Mouse (Mus musculus) macrophage (primary cell): ENCODE results near the gene Hhipl1. TPM values are rescaled to one million over a fixed set of nuclear protein-coding genes. Genes with fewer than 3 reads are reported as not detected.

ENCODE experiments used
- H3K27ac ChIP-seq: fragments of 350-480 bp; formaldehyde crosslinking; 2 replicates; pipeline ENCODE4 v1.9.0; 2021
- H3K36me3 ChIP-seq: fragments of 350-480 bp; formaldehyde crosslinking; 2 replicates; pipeline ENCODE4 v1.9.0; 2021; ENCODE audit errors: inconsistent target
- H3K4me3 ChIP-seq: fragments of 350-480 bp; formaldehyde crosslinking; 2 replicates; pipeline ENCODE4 v1.9.0; 2021; ENCODE audit errors: inconsistent target
- H3K79me2 ChIP-seq: fragments of 350-480 bp; formaldehyde crosslinking; 2 replicates; pipeline ENCODE4 v1.9.0; 2021; ENCODE audit errors: inconsistent target
- WGBS: methylation state at CpG from one replicate; pipeline ENCODE4 v1.1.7; 2026; ENCODE audit warnings: inconsistent platforms; ENCODE audit not compliant: missing documents; 5-methylcytosine and 5-hydroxymethylcytosine counted together
- polyA plus RNA-seq: library from polyadenylated mRNA; stranded (reverse); fragments of 250-400 nt; gene quantifications from 3 replicates; pipeline ENCODE4 v1.2.4, GENCODE M21; 2018; ENCODE audit warnings: inconsistent platforms

The Hhipl1 gene
- polyA plus RNA-seq, 1 experiment from 2014 or later: not detected

- Histone ChIP-seq H3K27ac (no peak overlapping the region), H3K4me3 (no peak overlapping the region), H3K36me3 (no peaks in the 10 kb centered on the region), H3K79me2 (no peaks in the 10 kb centered on the region)
- WGBS: 36% methylated on average over 9 of the region's 9 CpGs
These were observed 13.7 kb upstream of the Hhipl1 start for GRCm38 (mm10) chr12:108292419-108292818.

GRCm38 (mm10) chr12:108292957-108293356, 13.1 kb upstream of the Hhipl1 start:
- Histone ChIP-seq H3K79me2 (no peaks in the 10 kb centered on the region), H3K4me3 (no peak overlapping the region), H3K36me3 (no peaks in the 10 kb centered on the region), H3K27ac (no peak overlapping the region)
- 8% methylated on average over 8 of the region's 8 CpGs for WGBS

- 80% methylated on average over 3 of the region's 3 CpGs for WGBS
These were observed 11.4 kb upstream of the Hhipl1 start for GRCm38 (mm10) chr12:108294620-108295019.

GRCm38 (mm10) chr12:108297033-108297432, 9.0 kb upstream of the Hhipl1 start:
- no peak overlapping the region for H3K4me3 ChIP-seq
- WGBS: 92% methylated on average over 6 of the region's 6 CpGs
- no peak overlapping the region for H3K27ac ChIP-seq
- H3K36me3 ChIP-seq: no peaks in the 10 kb centered on the region
- no peaks in the 10 kb centered on the region for H3K79me2 ChIP-seq

More at GRCm38 (mm10) chr12:108294620-108295019, 11.4 kb upstream of the Hhipl1 start:
- Histone ChIP-seq H3K79me2 (no peaks in the 10 kb centered on the region), H3K27ac (no peak overlapping the region), H3K36me3 (no peaks in the 10 kb centered on the region), H3K4me3 (no peak overlapping the region)

- no peaks in the 10 kb centered on the region for H3K36me3 ChIP-seq
- WGBS: 93% methylated on average over 6 of the region's 6 CpGs
- no peaks in the 10 kb centered on the region for H3K79me2 ChIP-seq
- no peak overlapping the region for H3K27ac ChIP-seq
- no peak overlapping the region for H3K4me3 ChIP-seq
These were observed 5.1 kb upstream of the Hhipl1 start for GRCm38 (mm10) chr12:108301006-108301405.

- no peaks in the 10 kb centered on the region for H3K36me3 ChIP-seq
- no peaks in the 10 kb centered on the region for H3K79me2 ChIP-seq
- no peak overlapping the region for H3K27ac ChIP-seq
- H3K4me3 ChIP-seq: no peak overlapping the region
- 53% methylated on average over 6 of the region's 6 CpGs for WGBS
These were observed 2.2 kb upstream of the Hhipl1 start for GRCm38 (mm10) chr12:108303778-108304365.

GRCm38 (mm10) chr12:108305172-108305571, 898 bp upstream of the Hhipl1 start:
- no peaks in the 10 kb centered on the region for H3K36me3 ChIP-seq
- 68% methylated on average over 8 of the region's 8 CpGs for WGBS
- no peak overlapping the region for H3K4me3 ChIP-seq
- no peaks in the 10 kb centered on the region for H3K79me2 ChIP-seq
- no peak overlapping the region for H3K27ac ChIP-seq

GRCm38 (mm10) chr12:108307553-108307952, 1.5 kb downstream of the Hhipl1 start:
- WGBS: 26% methylated on average over 14 of the region's 14 CpGs
- no peak overlapping the region for H3K27ac ChIP-seq
- no peak overlapping the region for H3K4me3 ChIP-seq
- no peaks in the 10 kb centered on the region for H3K79me2 ChIP-seq
- no peaks in the 10 kb centered on the region for H3K36me3 ChIP-seq

- Histone ChIP-seq H3K4me3 (no peak overlapping the region), H3K27ac (no peak overlapping the region), H3K79me2 (no peaks in the 10 kb centered on the region), H3K36me3 (no peaks in the 10 kb centered on the region)
- 93% methylated on average over 16 of the region's 16 CpGs for WGBS
These were observed 2.3 kb downstream of the Hhipl1 start for GRCm38 (mm10) chr12:108308363-108308856.

GRCm38 (mm10) chr12:108309116-108309794, 3.2 kb downstream of the Hhipl1 start:
- no peak overlapping the region for H3K4me3 ChIP-seq
- H3K79me2 ChIP-seq: no peaks in the 10 kb centered on the region
- 28% methylated on average over 8 of the region's 8 CpGs for WGBS
- no peak overlapping the region for H3K27ac ChIP-seq
- H3K36me3 ChIP-seq: no peaks in the 10 kb centered on the region

GRCm38 (mm10) chr12:108310041-108310440, 4.0 kb downstream of the Hhipl1 start:
- 93% methylated on average over 4 of the region's 4 CpGs for WGBS
- Histone ChIP-seq H3K27ac (no peak overlapping the region), H3K36me3 (no peaks in the 10 kb centered on the region), H3K79me2 (no peaks in the 10 kb centered on the region), H3K4me3 (no peak overlapping the region)

GRCm38 (mm10) chr12:108310456-108311027, 4.5 kb downstream of the Hhipl1 start:
- WGBS: 68% methylated on average over 7 of the region's 7 CpGs
- Histone ChIP-seq H3K27ac (no peak overlapping the region), H3K4me3 (no peak overlapping the region), H3K36me3 (no peaks in the 10 kb centered on the region), H3K79me2 (no peaks in the 10 kb centered on the region)

GRCm38 (mm10) chr12:108311741-108312290, 5.7 kb downstream of the Hhipl1 start:
- H3K27ac ChIP-seq: no peak overlapping the region
- 96% methylated on average over 25 of the region's 27 CpGs for whole genome bisulfite sequencing

GRCm38 (mm10) chr12:108312432-108312851, 6.4 kb downstream of the Hhipl1 start:
- no peaks in the 10 kb centered on the region for H3K79me2 ChIP-seq
- H3K4me3 ChIP-seq: no peak overlapping the region
- no peaks in the 10 kb centered on the region for H3K36me3 ChIP-seq
- no peak overlapping the region for H3K27ac ChIP-seq
- WGBS: 94% methylated on average over 5 of the region's 6 CpGs

More at GRCm38 (mm10) chr12:108311741-108312290, 5.7 kb downstream of the Hhipl1 start:
- Histone ChIP-seq H3K36me3 (no peaks in the 10 kb centered on the region), H3K4me3 (no peak overlapping the region), H3K79me2 (no peaks in the 10 kb centered on the region)

GRCm38 (mm10) chr12:108313244-108313772, 7.2 kb downstream of the Hhipl1 start:
- Histone ChIP-seq H3K79me2 (no peaks in the 10 kb centered on the region), H3K36me3 (no peaks in the 10 kb centered on the region), H3K27ac (no peak overlapping the region), H3K4me3 (no peak overlapping the region)
- 75% methylated on average over 1 of the region's 1 CpGs for WGBS
